Mouse (Mus musculus) mouse trophoblast stem cell (cell line): ENCODE data around the gene Mbd3.

Source experiments
- in situ Hi-C, 2 experiments: fragments of 300-500 bp; cut with MseI, MboI; formaldehyde crosslinking; loops; 2 replicates in 1 of 2; 3 replicates in 1 of 2; pipeline ENCODE4 v1.15.1; 2025

Gene Mbd3

GRCm38 (mm10) chr10:80425041-80425440 is 25.7 kb upstream of the Mbd3 start:
- in situ Hi-C loops = no loop called here

DNA sequence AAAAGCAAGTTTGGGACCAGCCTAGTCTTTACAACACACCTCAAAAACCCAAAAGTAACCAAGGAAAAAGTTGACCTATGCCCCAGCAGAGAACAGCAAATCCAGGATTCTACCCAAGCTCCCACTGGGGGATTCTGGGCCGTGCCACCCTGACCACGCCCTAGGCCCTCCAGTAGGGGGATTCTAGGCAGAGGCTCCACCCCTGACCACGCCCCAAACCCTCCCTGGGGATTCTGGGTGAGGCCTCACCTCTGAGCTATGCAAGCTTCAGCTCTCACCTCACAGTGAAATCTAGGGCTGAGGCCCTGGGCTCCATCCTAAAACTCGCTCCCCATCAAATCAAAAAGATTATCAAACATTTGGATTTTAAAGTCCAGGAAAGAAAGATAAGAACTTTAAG is 24.2 kb upstream of the Mbd3 start:
- in situ Hi-C loops = no loop called here

- in situ Hi-C loops = no loop called here
Observed at GRCm38 (mm10) chr10:80421651-80422472, 22.5 kb upstream of the Mbd3 start.

GRCm38 (mm10) chr10:80421208-80421607 is 21.9 kb upstream of the Mbd3 start:
- in situ Hi-C loops = no loop called here

DNA sequence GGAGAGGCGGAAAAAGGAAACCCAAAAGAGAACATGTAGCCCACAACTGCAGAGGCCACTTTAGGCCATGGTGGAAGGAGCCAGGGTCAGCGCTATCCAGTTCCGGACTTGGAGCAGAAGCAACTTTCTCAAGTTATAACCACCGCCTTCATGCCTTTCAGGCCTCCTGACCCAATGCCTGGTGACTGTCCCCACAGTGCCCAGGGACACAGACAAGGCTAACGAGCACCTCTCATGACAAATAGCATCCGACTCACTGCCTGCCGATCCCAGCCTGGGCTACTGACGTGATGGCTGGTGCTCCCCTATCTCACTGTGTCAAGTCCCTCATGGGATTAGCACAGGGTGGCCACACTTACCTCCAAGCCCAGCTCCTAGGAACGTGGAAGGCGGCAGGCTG is 21.4 kb upstream of the Mbd3 start:
- in situ Hi-C loops = no loop called here

DNA sequence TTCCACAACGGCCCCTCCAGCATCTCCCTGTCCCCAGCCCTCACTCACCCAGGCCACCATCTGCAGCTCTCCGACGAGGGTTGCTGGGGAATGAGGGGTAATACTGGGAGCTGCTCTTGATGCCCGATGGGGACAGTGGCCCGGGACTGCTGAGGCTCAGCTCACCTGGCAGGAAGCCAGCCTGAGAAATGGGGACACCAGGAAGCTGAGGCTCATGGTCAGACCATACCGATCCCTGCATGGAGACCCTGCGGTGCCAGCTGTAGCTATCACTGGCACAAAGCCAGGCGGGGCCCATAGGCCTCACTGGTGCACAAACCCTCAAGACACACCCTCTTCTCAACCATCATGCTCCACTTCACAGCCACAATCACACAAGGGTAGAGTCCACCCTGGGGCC is 20.1 kb upstream of the Mbd3 start:
- in situ Hi-C loops = no loop called here

DNA sequence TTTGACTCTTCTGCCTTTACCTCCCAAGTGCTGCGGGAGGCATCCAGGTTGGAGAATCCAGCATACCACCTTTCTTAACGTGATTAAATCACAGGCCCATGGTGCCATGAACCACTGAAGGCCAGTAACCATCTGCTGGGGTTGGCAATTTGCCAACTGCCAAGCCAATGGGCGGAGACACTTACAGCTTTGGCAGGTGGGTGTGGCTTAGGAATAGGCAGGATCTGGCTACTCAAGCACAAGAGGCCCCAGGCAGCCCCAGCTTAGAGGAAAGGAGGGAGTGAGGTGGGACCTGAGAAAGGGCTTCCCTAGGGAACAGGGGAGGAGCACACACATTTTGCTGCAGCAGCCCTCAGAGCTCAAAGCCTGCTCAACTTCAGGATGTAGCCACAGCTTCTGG is 19.0 kb upstream of the Mbd3 start:
- in situ Hi-C loops = no loop called here

- in situ Hi-C loops = no loop called here
Observed at GRCm38 (mm10) chr10:80417841-80418240, 18.5 kb upstream of the Mbd3 start.

GRCm38 (mm10) chr10:80417371-80417770 is 18.0 kb upstream of the Mbd3 start:
- in situ Hi-C loops = no loop called here

DNA sequence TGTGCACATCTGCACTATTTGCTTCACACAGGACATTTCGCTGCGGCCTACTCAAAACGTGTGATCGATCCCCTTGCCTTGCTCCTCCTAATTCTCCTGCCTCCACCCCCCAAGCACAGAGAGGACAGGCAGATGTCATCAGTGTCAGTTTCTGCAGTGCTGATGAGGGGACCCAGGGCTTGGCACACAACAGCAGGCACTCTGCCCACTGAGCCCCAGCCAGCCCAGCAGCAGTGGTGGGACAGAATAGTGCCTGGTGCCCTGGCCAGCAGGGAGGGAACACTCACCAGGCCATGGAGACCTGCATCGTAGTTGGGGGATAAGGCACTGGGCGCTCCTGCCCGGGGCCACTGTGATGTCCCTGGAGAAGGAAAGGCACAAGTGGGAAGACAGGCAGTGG is 16.2 kb upstream of the Mbd3 start:
- in situ Hi-C loops = no loop called here

GRCm38 (mm10) chr10:80412656-80413541 is 13.5 kb upstream of the Mbd3 start:
- in situ Hi-C loops = no loop called here

DNA sequence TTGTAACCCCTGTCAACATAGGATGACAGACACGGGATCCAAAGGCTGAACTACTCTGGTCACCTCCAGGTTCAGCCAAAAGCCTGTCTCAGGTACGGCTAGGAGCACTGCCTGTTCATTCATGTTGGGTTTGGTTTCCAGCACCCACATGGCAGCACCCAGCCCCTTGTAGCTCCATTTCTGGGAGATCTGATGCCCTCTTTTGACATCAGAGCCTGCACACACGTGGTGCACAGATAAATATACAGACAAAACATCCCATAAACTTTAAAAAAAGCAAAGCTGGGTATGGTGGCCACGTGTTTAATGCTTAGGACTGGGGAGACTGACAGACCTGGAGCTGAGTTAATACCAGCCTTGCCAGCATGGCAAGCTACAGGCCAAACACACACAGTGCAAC is 8.6 kb upstream of the Mbd3 start:
- in situ Hi-C loops = no loop called here

- in situ Hi-C loops = no loop called here
Observed at GRCm38 (mm10) chr10:80406684-80407501, 7.5 kb upstream of the Mbd3 start, which contains the start of gene Uqcr11. Gene Uqcr11 (minus strand): TSS chr10:80406830.

GRCm38 (mm10) chr10:80405481-80406173 is 6.3 kb upstream of the Mbd3 start:
- in situ Hi-C loops = no loop called here

- in situ Hi-C loops = no loop called here
Observed at GRCm38 (mm10) chr10:80403044-80403692, 3.8 kb upstream of the Mbd3 start.

DNA sequence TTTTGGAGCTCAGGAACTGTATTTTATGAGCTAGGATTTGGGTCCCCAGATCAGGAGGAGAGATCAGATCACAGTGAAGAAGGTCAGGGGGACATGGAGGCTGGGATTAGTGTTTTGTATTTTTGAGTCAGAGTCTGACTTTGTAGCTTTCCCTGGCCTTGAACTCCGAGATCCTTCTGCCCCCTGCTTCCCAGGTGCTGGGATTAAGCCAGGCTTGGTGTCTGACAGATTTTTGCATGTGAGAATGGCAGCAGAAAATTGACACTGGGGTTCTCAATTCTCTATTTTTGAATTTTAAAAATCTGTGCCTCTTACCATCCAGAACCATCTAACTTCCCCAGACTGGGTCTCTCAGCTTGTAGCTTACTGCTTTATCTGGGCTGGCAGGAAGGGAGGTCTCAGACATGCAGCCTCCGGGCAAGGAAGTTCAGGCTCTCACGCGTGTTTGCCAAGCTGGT is 1.4 kb upstream of the Mbd3 start:
- in situ Hi-C loops = no loop called here

DNA sequence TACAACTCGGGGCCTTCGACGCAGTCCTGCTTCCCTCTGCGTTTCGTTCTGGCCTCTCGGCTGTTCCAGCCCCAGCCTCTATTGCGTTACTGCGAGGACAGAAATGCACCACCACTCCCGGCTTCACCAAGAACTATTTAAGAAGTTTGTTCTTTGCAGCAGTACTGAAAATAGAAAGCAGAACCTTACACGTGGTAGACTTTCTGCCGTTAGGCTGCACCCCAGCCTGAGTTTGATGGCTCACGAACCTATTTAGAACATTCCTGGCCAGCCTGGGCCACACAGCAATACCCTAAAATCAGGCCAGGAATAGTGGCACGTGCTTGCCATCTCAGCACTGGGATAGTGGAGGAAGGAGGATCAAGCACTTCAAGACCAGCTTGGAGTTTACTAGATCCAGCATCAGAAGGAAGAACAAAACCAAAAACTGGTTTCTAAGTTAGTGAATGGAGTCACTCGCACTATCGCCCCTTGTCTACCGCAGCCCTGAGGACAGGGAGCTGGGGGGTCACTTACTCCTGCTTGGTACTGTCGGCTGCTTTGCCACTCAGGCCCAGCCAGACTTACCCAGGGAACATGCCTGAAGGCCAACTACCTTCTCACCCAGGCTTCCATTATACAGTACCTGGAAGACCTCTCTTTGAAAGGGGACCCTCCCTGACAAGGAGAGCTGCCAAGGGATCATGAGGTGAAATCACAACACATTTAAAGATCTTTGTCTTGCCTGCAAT is 788 bp upstream of the Mbd3 start:
- in situ Hi-C loops = no loop called here

DNA sequence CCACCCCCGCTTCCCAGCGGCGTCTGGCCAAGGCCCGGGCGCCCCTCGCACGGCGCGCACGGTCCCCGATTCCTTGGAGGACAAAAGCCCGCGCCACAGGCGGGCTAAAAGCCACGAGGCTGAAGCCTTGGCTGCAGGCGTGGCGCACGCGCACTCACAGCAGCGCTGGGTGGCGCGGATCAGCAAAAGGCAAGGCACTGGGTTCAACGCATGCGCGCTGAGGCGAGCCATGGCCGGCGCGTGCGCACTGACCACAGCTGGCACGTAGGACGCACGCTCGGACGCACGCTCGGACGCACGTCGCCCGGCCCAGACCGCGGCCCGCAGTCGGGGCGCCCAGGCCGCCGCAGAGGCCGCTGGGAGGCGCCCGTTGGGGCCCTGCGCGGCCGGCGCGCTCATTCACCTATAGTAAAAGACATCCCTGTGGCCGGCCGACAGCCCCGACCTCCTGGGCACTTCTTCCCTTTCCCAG is 595 bp downstream of the Mbd3 start:
- in situ Hi-C loops = no loop called here

GRCm38 (mm10) chr10:80398174-80398535 is 1.2 kb downstream of the Mbd3 start:
- in situ Hi-C loops = no loop called here
